Mouse (Mus musculus): ENCODE data around the gene Terf2. TPM values are rescaled to one million over a fixed set of nuclear protein-coding genes. Genes with fewer than 3 reads are reported as not detected.
"Not testable (repeated sequence)": the region's sequence is repeated elsewhere in the genome, so short reads cannot be mapped to it uniquely, and the experiment has no call there.

Terf2 gene
- total RNA-seq, 2 experiments from 2014 or later: 36.0 to 36.6 TPM

- DNase-seq (ENCODE audit: low spot score in 2 of 2): no peak
These were observed 18.6 kb upstream of the Terf2 start for GRCm38 (mm10) chr8:107115008-107115320.

GRCm38 (mm10) chr8:107114150-107115007 is 18.0 kb upstream of the Terf2 start:
- DNase-seq (ENCODE audit: low spot score in 2 of 2): no peak

GRCm38 (mm10) chr8:107113209-107113608 is 16.9 kb upstream of the Terf2 start:
- no peak for DNase-seq (ENCODE audit: low spot score in 2 of 2)

GRCm38 (mm10) chr8:107111340-107112105 is 15.2 kb upstream of the Terf2 start:
- DNase-seq (ENCODE audit: low spot score in 2 of 2): no peak

- no peak for DNase-seq (ENCODE audit: low spot score in 2 of 2)
These were observed 14.4 kb upstream of the Terf2 start for GRCm38 (mm10) chr8:107110629-107111330.

GRCm38 (mm10) chr8:107109816-107110435 is 13.6 kb upstream of the Terf2 start:
- DNase-seq (ENCODE audit: low spot score in 2 of 2): no peak

GRCm38 (mm10) chr8:107108978-107109720 is 12.8 kb upstream of the Terf2 start:
- DNase-seq (ENCODE audit: low spot score in 2 of 2): no peak

GRCm38 (mm10) chr8:107108089-107108488 is 11.7 kb upstream of the Terf2 start:
- not testable (repeated sequence) for DNase-seq (ENCODE audit: low spot score in 2 of 2)

- peak; percentile 79 to 85 for DNase-seq (ENCODE audit: low spot score in 2 of 2)
These were observed 8.2 kb upstream of the Terf2 start for GRCm38 (mm10) chr8:107104547-107104946.

GRCm38 (mm10) chr8:107100635-107101034 is 4.3 kb upstream of the Terf2 start:
- no peak for DNase-seq (ENCODE audit: low spot score in 2 of 2)

GRCm38 (mm10) chr8:107095717-107096365 is 506 bp downstream of the Terf2 start:
- DNase-seq (ENCODE audit: low spot score in 2 of 2): no peak

GRCm38 (mm10) chr8:107090531-107090930 is 5.8 kb downstream of the Terf2 start:
- no peak for DNase-seq (ENCODE audit: low spot score in 2 of 2)

GRCm38 (mm10) chr8:107088526-107089063 is 7.8 kb downstream of the Terf2 start:
- no peak for DNase-seq (ENCODE audit: low spot score in 2 of 2)

- DNase-seq (ENCODE audit: low spot score in 2 of 2): no peak
These were observed 10.3 kb downstream of the Terf2 start for GRCm38 (mm10) chr8:107086018-107086417.

- no peak for DNase-seq (ENCODE audit: low spot score in 2 of 2)
These were observed 11.0 kb downstream of the Terf2 start for GRCm38 (mm10) chr8:107085358-107085757.

- DNase-seq (ENCODE audit: low spot score in 2 of 2): no peak
These were observed 20.0 kb downstream of the Terf2 start for GRCm38 (mm10) chr8:107076239-107076888.

GRCm38 (mm10) chr8:107074128-107074527 is 22.2 kb downstream of the Terf2 start:
- no peak for DNase-seq (ENCODE audit: low spot score in 2 of 2)

- no peak for DNase-seq (ENCODE audit: low spot score in 2 of 2)
These were observed 22.6 kb downstream of the Terf2 start for GRCm38 (mm10) chr8:107073706-107074105.

All from layer of hippocampus, postnatal 10 days (tissue).